Mouse (Mus musculus): ENCODE data around the gene Lrrc14b.

Lrrc14b gene

GRCm38 (mm10) chr13:74363859-74364235 is at the start of gene Lrrc14b:
Gene Lrrc14b (minus strand): TSS chr13:74364005.
- DNase-seq (ENCODE audit: low read depth in 1 of 2, low spot score in 2 of 2): no peak

GRCm38 (mm10) chr13:74399298-74399839 is 35.6 kb upstream of the Lrrc14b start, which contains the start of gene Ftl1-ps1:
Gene Ftl1-ps1 (plus strand): TSS chr13:74399694.
- DNase-seq (ENCODE audit: low read depth in 1 of 2, low spot score in 2 of 2): no peak

GRCm38 (mm10) chr13:74391156-74391555 is 27.4 kb upstream of the Lrrc14b start:
- no peak for DNase-seq (ENCODE audit: low read depth in 1 of 2, low spot score in 2 of 2)

GRCm38 (mm10) chr13:74390371-74390990 is 26.7 kb upstream of the Lrrc14b start, which contains the start of gene Zfp72:
Gene Zfp72 (minus strand): TSS chr13:74390836.
- peak; percentile 14 to 39 for DNase-seq (ENCODE audit: low read depth in 1 of 2, low spot score in 2 of 2)

GRCm38 (mm10) chr13:74389730-74390129 is 25.9 kb upstream of the Lrrc14b start:
- no peak for DNase-seq (ENCODE audit: low read depth in 1 of 2, low spot score in 2 of 2)

GRCm38 (mm10) chr13:74382289-74382688 is 18.5 kb upstream of the Lrrc14b start:
- no peak for DNase-seq (ENCODE audit: low read depth in 1 of 2, low spot score in 2 of 2)

GRCm38 (mm10) chr13:74381533-74382276 is 17.9 kb upstream of the Lrrc14b start:
- no peak for DNase-seq (ENCODE audit: low read depth in 1 of 2, low spot score in 2 of 2)

- DNase-seq (ENCODE audit: low read depth in 1 of 2, low spot score in 2 of 2): no peak
Observed at GRCm38 (mm10) chr13:74363176-74363858, 488 bp downstream of the Lrrc14b start.

GRCm38 (mm10) chr13:74362218-74362617 is 1.6 kb downstream of the Lrrc14b start:
- no peak for DNase-seq (ENCODE audit: low read depth in 1 of 2, low spot score in 2 of 2)

- DNase-seq (ENCODE audit: low read depth in 1 of 2, low spot score in 2 of 2): no peak
Observed at GRCm38 (mm10) chr13:74356491-74356890, 7.3 kb downstream of the Lrrc14b start.

- no peak for DNase-seq (ENCODE audit: low read depth in 1 of 2, low spot score in 2 of 2)
Observed at GRCm38 (mm10) chr13:74350435-74350906, 13.3 kb downstream of the Lrrc14b start.

GRCm38 (mm10) chr13:74349566-74350434 is 14.0 kb downstream of the Lrrc14b start, which contains the start of the genes Sdha and Ccdc127:
Gene Sdha (minus strand): TSS chr13:74350280.
Gene Ccdc127 (plus strand): TSS chr13:74350309.
- DNase-seq (ENCODE audit: low read depth in 1 of 2, low spot score in 2 of 2): peak; percentile 79 to 92

- DNase-seq (ENCODE audit: low read depth in 1 of 2, low spot score in 2 of 2): peak in 1 of 2 experiments; percentile 4
Observed at GRCm38 (mm10) chr13:74341036-74341435, 22.8 kb downstream of the Lrrc14b start.

- no peak for DNase-seq (ENCODE audit: low read depth in 1 of 2, low spot score in 2 of 2)
Observed at GRCm38 (mm10) chr13:74329321-74329720, 34.5 kb downstream of the Lrrc14b start.

GRCm38 (mm10) chr13:74317170-74317849 is 46.5 kb downstream of the Lrrc14b start, which contains the start of gene Pdcd6:
Gene Pdcd6 (minus strand): TSS chr13:74317580.
- DNase-seq (ENCODE audit: low read depth in 1 of 2, low spot score in 2 of 2): peak; percentile 70 to 79

- no peak for DNase-seq (ENCODE audit: low read depth in 1 of 2, low spot score in 2 of 2)
Observed at GRCm38 (mm10) chr13:74316789-74317169, 47.0 kb downstream of the Lrrc14b start.

GRCm38 (mm10) chr13:74316386-74316785 is 47.4 kb downstream of the Lrrc14b start:
- no peak for DNase-seq (ENCODE audit: low read depth in 1 of 2, low spot score in 2 of 2)

- no peak for DNase-seq (ENCODE audit: low read depth in 1 of 2, low spot score in 2 of 2)
Observed at GRCm38 (mm10) chr13:74314616-74315015, 49.2 kb downstream of the Lrrc14b start.

Data from monocyte, adult 2 months (primary cell).